In the genomic region with DNA sequence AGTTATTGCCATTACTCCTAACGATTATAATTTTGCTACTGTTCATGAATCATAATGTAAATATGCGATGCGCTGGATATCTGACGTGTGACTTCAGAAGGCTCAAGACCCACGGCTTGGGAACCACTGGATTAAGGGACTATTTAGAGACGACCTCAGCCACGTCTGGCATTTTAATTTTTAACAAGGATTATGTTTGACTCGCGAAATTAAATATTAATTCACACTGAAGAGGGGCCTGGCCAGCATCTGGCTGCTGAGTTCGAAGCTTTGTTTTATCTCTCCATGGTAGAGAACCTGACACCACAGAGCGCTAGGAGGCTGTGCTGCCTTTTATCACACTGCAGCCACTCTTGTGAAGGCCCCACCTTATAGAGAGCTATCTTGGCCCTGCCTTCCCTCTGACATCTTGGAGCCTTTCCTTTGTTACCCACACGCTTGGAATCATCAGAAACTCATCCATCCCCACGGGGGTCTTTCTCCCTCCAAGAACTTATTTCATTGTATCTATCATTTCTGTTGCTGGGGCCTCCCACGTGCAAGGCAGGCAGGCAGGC, we compare ENCODE assay signal across 17 mouse cellular contexts. TPM values are rescaled to one million over a fixed set of nuclear protein-coding genes. Genes with fewer than 3 reads are reported as not detected.
DNase-seq lines count a peak whose midpoint lies in the region; ATAC-seq and TF ChIP-seq lines count a peak whose summit lies in the region.
"Had no signal": no experiment of that assay in that cellular context is flagged by ENCODE, and none has a peak within 500 bp of the region (broad histone marks: within the 10 kb centered on the region; RNA-seq: fewer than 3 reads in every experiment).

No protein-coding gene starts in this region.

- 0 out of 2 replicates have a peak overlapping the region, but pooled peaks have one; percentile 21 for H3K9ac ChIP-seq in liver, postnatal 0 days (replicated peaks)
- H3K9ac ChIP-seq: embryonic facial prominence, embryonic 15.5 days; limb, embryonic 12.5 days had no signal

- TF ChIP-seq POLR2A in bone marrow, adult 2 months (IDR thresholded peaks at IDR 0.05; ENCODE audit: borderline replicate concordance, control insufficient read depth, low read depth, low read length), result 0 out of 2 replicates have a peak, but pooled peaks have one; percentile 6

- TF ChIP-seq EP300 in liver, postnatal 0 days (IDR thresholded peaks at IDR 0.05; ENCODE audit: low read depth), result peak; percentile 91

- H3K9me3 ChIP-seq in liver, postnatal 0 days (ENCODE audit: low read length), result no peaks in the 10 kb centered on the region
- H3K9me3 ChIP-seq: embryonic facial prominence, embryonic 15.5 days had no signal

- no peak overlapping the region for H3K4me3 ChIP-seq in bone marrow, adult 2 months (replicated peaks; ENCODE audit: control insufficient read depth, low read depth, low read length)
- no peak overlapping the region for H3K4me3 ChIP-seq in liver, postnatal 0 days (ENCODE audit: low read depth, low read length)
- H3K4me3 ChIP-seq: embryonic facial prominence, embryonic 15.5 days; heart, adult 2 months; limb, embryonic 12.5 days had no signal

- TF ChIP-seq CTCF in bone marrow, adult 2 months (IDR thresholded peaks at IDR 0.05; ENCODE audit: control insufficient read depth, insufficient read depth, low read length), result no peak
- no peak for TF ChIP-seq CTCF in liver, postnatal 0 days (IDR thresholded peaks at IDR 0.05; ENCODE audit: low read depth)

- peak; percentile 56 to 60 for DNase-seq in kidney, adult 8-10 months
- no peak for DNase-seq in kidney, postnatal 10 days
- DNase-seq in liver, postnatal 0 days, result peak; percentile 54
- no peak for DNase-seq in layer of hippocampus, postnatal 36 days
- DNase-seq in embryo, embryonic 10.5 days (ENCODE audit: low spot score), result no peak
- DNase-seq: adrenal gland, adult 2 months; heart, adult 2 months; kidney, postnatal 25 days; lung, postnatal 36 days; right cerebral cortex, postnatal 14 days had no signal

- H3K36me3 ChIP-seq in liver, postnatal 0 days (replicated peaks; ENCODE audit: insufficient read depth, low read length), result 0 out of 2 replicates have a peak, but pooled peaks cover 5% of the 10 kb centered on the region
- H3K36me3 ChIP-seq: embryonic facial prominence, embryonic 15.5 days; limb, embryonic 12.5 days had no signal

- H3K4me1 ChIP-seq in bone marrow, adult 2 months (ENCODE audit: control insufficient read depth, insufficient read depth, low read length), result peaks cover 9% of the 10 kb centered on the region
- peaks cover 34% of the 10 kb centered on the region for H3K4me1 ChIP-seq in liver, postnatal 0 days (ENCODE audit: insufficient read depth)
- H3K4me1 ChIP-seq: embryonic facial prominence, embryonic 15.5 days had no signal

- WGBS in bone marrow, adult 2 months, result 68% methylated on average over 14 of the region's 14 CpGs
- WGBS in liver, postnatal 0 days (ENCODE audit: insufficient replicate concordance), result 62% methylated on average over 14 of the region's 14 CpGs

- peak overlapping the region; percentile 67 for H3K4me2 ChIP-seq in liver, postnatal 0 days (ENCODE audit: low read depth, low read length)
- H3K4me2 ChIP-seq: embryonic facial prominence, embryonic 15.5 days; limb, embryonic 12.5 days had no signal

- ATAC-seq in common myeloid progenitor, adult 5-6 weeks (replicated peaks; ENCODE audit: low read depth, poor library complexity, severe bottlenecking), result peak; percentile 41; the same call in 1 of the 2 replicates
- peak; percentile 64 for ATAC-seq in liver, postnatal 0 days
- ATAC-seq: Patski had no signal

- H3K27ac ChIP-seq in bone marrow, adult 2 months (ENCODE audit: control insufficient read depth, insufficient read depth, low read depth, low read length, poor library complexity), result peak overlapping the region; percentile 95
- peak overlapping the region; percentile 96 for H3K27ac ChIP-seq in liver, postnatal 0 days (ENCODE audit: low read depth)
- H3K27ac ChIP-seq: embryonic facial prominence, embryonic 15.5 days; heart, adult 2 months; limb, embryonic 12.5 days had no signal

- H3K27me3 ChIP-seq in liver, postnatal 0 days (ENCODE audit: insufficient read depth, low read length), result no peaks in the 10 kb centered on the region
- H3K27me3 ChIP-seq: embryonic facial prominence, embryonic 15.5 days; limb, embryonic 12.5 days; Patski had no signal

RNA-seq across cellular contexts. Expression of a gene that starts 24.9 kb away (rescaled TPM):
- 33.5 and 38.8 TPM in 2 replicates for polyA plus RNA-seq in bone marrow, adult 2 months (2011; ENCODE audit: insufficient read depth, insufficient read length, low replicate concordance, missing spikeins)
- total RNA-seq in common myeloid progenitor, adult 5-6 weeks (2017), result 4.8 and 4.9 TPM in 2 replicates
- 12.0 and 12.8 TPM in 2 replicates for polyA plus RNA-seq in liver, postnatal 0 days (2015; fragmentation: Nextera tagmentation; extraction: Ambion mirVana)
- total RNA-seq in layer of hippocampus, postnatal 36 days (2021), result 10 to 100 TPM; 16.3 to 19.9 TPM

RNA-seq across cellular contexts. Expression of a gene that starts 39.3 kb away (rescaled TPM):
- 4.0 and 7.2 TPM in 2 replicates for polyA plus RNA-seq in bone marrow, adult 2 months (2011; ENCODE audit: insufficient read depth, insufficient read length, low replicate concordance, missing spikeins)
- total RNA-seq in common myeloid progenitor, adult 5-6 weeks (2017), result 3.4 TPM in 2 replicates
- 2.1 and 2.4 TPM in 2 replicates for polyA plus RNA-seq in liver, postnatal 0 days (2015; fragmentation: Nextera tagmentation; extraction: Ambion mirVana)
- 10 to 100 TPM; 43.0 to 48.0 TPM for total RNA-seq in layer of hippocampus, postnatal 36 days (2021)

RNA-seq across cellular contexts. Expression of a gene that starts 46.3 kb away (rescaled TPM):
- 5.3 TPM in 1 of 2 replicates, not detected in the other for polyA plus RNA-seq in bone marrow, adult 2 months (2011; ENCODE audit: insufficient read depth, insufficient read length, low replicate concordance, missing spikeins)
- total RNA-seq in common myeloid progenitor, adult 5-6 weeks (2017), result not detected in 2 replicates
- polyA plus RNA-seq in liver, postnatal 0 days (2015; fragmentation: Nextera tagmentation; extraction: Ambion mirVana), result not detected in 2 replicates
- total RNA-seq in layer of hippocampus, postnatal 36 days (2021), result not detected
- total RNA-seq: adrenal gland, adult 2 months; heart, adult 2 months; neutrophil, adult 5-6 weeks had no signal
- polyA plus RNA-seq: adrenal gland, adult 2 months; frontal cortex, adult 2 months; heart, adult 2 months; limb, embryonic 12.5 days had no signal

RNA-seq across cellular contexts. Expression of a gene that starts 48.8 kb away (rescaled TPM):
- polyA plus RNA-seq in bone marrow, adult 2 months (2011; ENCODE audit: insufficient read depth, insufficient read length, low replicate concordance, missing spikeins), result 27.7 and 34.2 TPM in 2 replicates
- 6.3 and 7.7 TPM in 2 replicates for total RNA-seq in common myeloid progenitor, adult 5-6 weeks (2017)
- polyA plus RNA-seq in liver, postnatal 0 days (2015; fragmentation: Nextera tagmentation; extraction: Ambion mirVana), result 3.6 and 4.3 TPM in 2 replicates
- 10 to 100 TPM; 31.4 to 36.2 TPM for total RNA-seq in layer of hippocampus, postnatal 36 days (2021)

Comparison
In these comparisons a context has a peak if more than half of its experiments do, and no peak if none do; other contexts are left out.
1. DNase-seq: peak in kidney, adult 8-10 months (2 of 2) and liver, postnatal 0 days (single experiment); none in kidney, postnatal 10 days (single experiment), layer of hippocampus, postnatal 36 days (0 of 2) and embryo, embryonic 10.5 days (single experiment).